Mouse (Mus musculus) liver (tissue): ENCODE results near the gene Mrps23.

Experiments used
- DNase-seq: peaks from one replicate; pipeline ENCODE4 v3.0.0-alpha.2; 2020; ENCODE audit warnings: mixed read lengths

Gene Mrps23

GRCm38 (mm10) chr11:88251972-88252766, 48.0 kb downstream of the Mrps23 start:
- DNase-seq: peak; percentile 80

- DNase-seq: no peak
These were observed 48.8 kb downstream of the Mrps23 start for GRCm38 (mm10) chr11:88252767-88253513.

DNA sequence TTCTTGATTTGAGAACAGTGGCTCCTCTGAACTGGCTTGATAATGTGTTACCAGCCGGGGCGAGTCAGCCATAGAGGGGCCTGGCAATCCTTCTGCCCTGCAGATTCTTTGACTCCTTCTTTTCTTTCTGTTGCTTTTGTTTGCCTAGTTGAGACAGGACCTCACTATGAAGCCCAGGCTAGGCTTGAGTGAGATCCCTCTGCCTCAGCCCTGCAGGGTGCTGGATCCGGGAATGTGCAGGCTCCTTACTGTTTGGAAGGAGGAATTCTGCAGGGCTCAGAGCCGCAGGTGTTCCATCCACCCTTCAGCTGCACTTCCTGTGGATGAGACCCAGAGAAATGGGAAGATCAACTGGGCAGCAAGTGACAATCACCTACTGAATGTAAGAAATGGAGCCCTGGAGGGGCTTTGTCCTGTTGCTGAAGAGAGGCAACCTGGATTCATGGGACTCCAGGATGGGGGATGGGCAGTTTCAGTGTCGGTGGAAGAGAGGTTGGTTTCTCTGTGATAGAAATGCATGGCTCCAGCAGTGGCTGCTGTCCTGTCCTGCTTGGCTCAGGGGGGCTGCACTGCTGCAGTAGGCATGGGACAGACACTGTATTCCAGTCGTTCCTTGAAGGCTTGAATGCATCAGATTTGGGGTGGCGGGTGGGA, 49.5 kb downstream of the Mrps23 start:
- no peak for DNase-seq

- no peak for DNase-seq
These were observed 53.5 kb downstream of the Mrps23 start for GRCm38 (mm10) chr11:88257700-88258099.

GRCm38 (mm10) chr11:88258212-88258611, 54.0 kb downstream of the Mrps23 start:
- no peak for DNase-seq

DNA sequence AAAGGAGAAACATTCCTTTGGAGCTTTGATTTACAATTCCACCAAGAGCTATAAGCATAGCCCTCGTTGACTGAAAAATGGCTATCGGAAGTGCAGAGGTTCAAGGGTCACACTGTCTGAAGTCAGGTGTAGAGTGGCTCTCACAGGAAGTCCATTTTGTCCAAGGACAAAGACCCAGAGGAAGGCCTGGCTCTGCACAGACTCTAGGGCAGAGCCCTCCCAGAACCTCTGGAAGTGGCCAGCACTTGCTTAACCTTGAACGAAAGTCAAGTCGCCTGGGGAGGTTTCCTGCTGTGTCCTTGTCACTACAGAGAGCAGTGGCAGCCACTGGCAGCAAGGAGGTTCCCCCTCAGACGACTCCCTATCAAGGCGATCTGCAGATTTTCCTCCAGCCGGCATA, 56.3 kb downstream of the Mrps23 start:
- DNase-seq: no peak
